15 mouse cellular contexts compared by ENCODE assay signal in genomic region chr13:83867831-83868473, GRCm38 (mm10).
DNase-seq lines count a peak whose midpoint lies in the region; ATAC-seq lines count a peak whose summit lies in the region.
"Had no signal": no experiment of that assay in that cellular context is flagged by ENCODE, and none has a peak within 500 bp of the region (broad histone marks: within the 10 kb centered on the region; RNA-seq: fewer than 3 reads in every experiment).

No protein-coding gene starts in this region.

- no peak overlapping the region for H3K9ac ChIP-seq in forebrain, embryonic 13.5 days
- no peak overlapping the region for H3K9ac ChIP-seq in hindbrain, embryonic 16.5 days (ENCODE audit: low read depth, low read length)
- H3K9ac ChIP-seq in neural tube, embryonic 13.5 days: peak overlapping the region; percentile 41; the same call in 1 of the 2 replicates
- H3K9ac ChIP-seq: liver, embryonic 15.5 days had no signal

- H3K4me3 ChIP-seq in forebrain, embryonic 13.5 days: no peak overlapping the region
- H3K4me3 ChIP-seq in hindbrain, embryonic 16.5 days (ENCODE audit: low read length): no peak overlapping the region
- H3K4me3 ChIP-seq in neural tube, embryonic 13.5 days: no peak overlapping the region
- H3K4me3 ChIP-seq: erythroblast, embryonic 14.5 days; limb, embryonic 10.5 days; liver, embryonic 15.5 days had no signal

- H3K27me3 ChIP-seq in forebrain, embryonic 13.5 days: no peaks in the 10 kb centered on the region
- H3K27me3 ChIP-seq in hindbrain, embryonic 16.5 days (replicated peaks; ENCODE audit: control insufficient read depth, insufficient read depth, low read length): no peaks in the 10 kb centered on the region
- no peaks in the 10 kb centered on the region for H3K27me3 ChIP-seq in neural tube, embryonic 13.5 days
- H3K27me3 ChIP-seq: liver, embryonic 15.5 days had no signal

- H3K4me2 ChIP-seq in forebrain, embryonic 13.5 days: no peak overlapping the region
- H3K4me2 ChIP-seq in hindbrain, embryonic 16.5 days (ENCODE audit: low read length): no peak overlapping the region
- H3K4me2 ChIP-seq in neural tube, embryonic 13.5 days: no peak overlapping the region
- H3K4me2 ChIP-seq: liver, embryonic 15.5 days had no signal

- H3K27ac ChIP-seq in forebrain, embryonic 13.5 days: peak overlapping the region; percentile 83
- peak overlapping the region; percentile 55 for H3K27ac ChIP-seq in hindbrain, embryonic 16.5 days (ENCODE audit: low read depth, low read length)
- peak overlapping the region; percentile 91 for H3K27ac ChIP-seq in neural tube, embryonic 13.5 days (replicated peaks)
- H3K27ac ChIP-seq: kidney, postnatal 0 days; limb, embryonic 10.5 days; liver, embryonic 15.5 days had no signal

- H3K4me1 ChIP-seq in forebrain, embryonic 13.5 days: peaks cover 33% of the 10 kb centered on the region
- peaks cover 2% of the 10 kb centered on the region; the same call in 1 of the 2 replicates for H3K4me1 ChIP-seq in hindbrain, embryonic 16.5 days (ENCODE audit: control insufficient read depth, insufficient read depth, low read depth, low read length)
- peaks cover 26% of the 10 kb centered on the region for H3K4me1 ChIP-seq in neural tube, embryonic 13.5 days (replicated peaks)
- H3K4me1 ChIP-seq: limb, embryonic 10.5 days; liver, embryonic 15.5 days had no signal

- ATAC-seq in forebrain, embryonic 13.5 days: peak; percentile 66
- ATAC-seq in hindbrain, embryonic 16.5 days: peak; percentile 50; the same call in 1 of the 2 replicates
- ATAC-seq in neural tube, embryonic 13.5 days (ENCODE audit: low read depth): peak; percentile 73
- ATAC-seq: inflammation-experienced regulatory T-cells, adult 6 months had no signal

- 59% methylated on average over 4 of the region's 4 CpGs for WGBS in forebrain, embryonic 13.5 days
- 31% methylated on average over 4 of the region's 4 CpGs for WGBS in hindbrain, embryonic 16.5 days
- WGBS in neural tube, embryonic 13.5 days: 31% methylated on average over 4 of the region's 4 CpGs

- peak; percentile 27 for DNase-seq in cerebellum, adult 8-10 months
- DNase-seq in cerebellum, adult 11-12 months: no peak
- DNase-seq in frontal cortex, postnatal 10 days (ENCODE audit: low spot score in 2 of 2): no peak
- DNase-seq in gastrocnemius, adult 18-20 months (ENCODE audit: low spot score): no peak
- no peak for DNase-seq in kidney, postnatal 14 days
- DNase-seq: gastrocnemius, postnatal 14 days; lung, postnatal 4 days had no signal

- H3K36me3 ChIP-seq in forebrain, embryonic 13.5 days (ENCODE audit: poor library complexity, severe bottlenecking): no peaks in the 10 kb centered on the region
- H3K36me3 ChIP-seq in hindbrain, embryonic 16.5 days (ENCODE audit: control insufficient read depth, insufficient read depth, low read length): no peaks in the 10 kb centered on the region
- H3K36me3 ChIP-seq in neural tube, embryonic 13.5 days: no peaks in the 10 kb centered on the region
- H3K36me3 ChIP-seq: limb, embryonic 10.5 days; liver, embryonic 15.5 days had no signal

- no peaks in the 10 kb centered on the region for H3K9me3 ChIP-seq in forebrain, embryonic 13.5 days (replicated peaks)
- H3K9me3 ChIP-seq in hindbrain, embryonic 16.5 days (ENCODE audit: control insufficient read depth, low read length): no peaks in the 10 kb centered on the region
- H3K9me3 ChIP-seq in neural tube, embryonic 13.5 days: no peaks in the 10 kb centered on the region
- H3K9me3 ChIP-seq: limb, embryonic 10.5 days; liver, embryonic 15.5 days had no signal
